In the genomic region with DNA sequence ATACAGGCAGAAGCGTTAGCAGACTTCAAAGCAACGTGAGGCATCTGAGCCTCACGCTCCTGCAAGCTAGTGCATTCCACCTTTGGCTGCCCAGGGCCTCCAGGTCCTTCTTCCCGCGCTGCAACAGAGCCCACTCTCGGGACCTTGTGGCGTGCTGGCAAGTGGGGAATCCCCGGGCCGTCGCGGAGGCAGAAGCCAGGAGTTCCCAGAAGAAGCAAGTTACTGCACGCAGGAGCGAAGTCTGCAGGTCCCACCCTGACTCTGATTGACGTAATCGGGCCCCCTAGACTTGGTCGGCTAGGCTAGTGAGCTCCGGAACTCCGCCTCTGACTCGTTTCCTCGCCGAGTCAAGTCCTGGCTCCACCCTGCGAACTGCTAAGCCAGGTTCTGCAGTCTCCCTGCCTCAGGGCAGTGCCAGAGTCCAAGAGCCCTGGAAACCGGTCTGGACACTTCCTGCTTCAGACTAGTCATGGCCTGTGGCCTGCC, we compare ENCODE assay signal across 7 mouse cellular contexts. TPM values are rescaled to one million over a fixed set of nuclear protein-coding genes. Genes with fewer than 3 reads are reported as not detected.
DNase-seq lines count a peak whose midpoint lies in the region; ATAC-seq and TF ChIP-seq lines count a peak whose summit lies in the region.

No protein-coding gene starts in this region.

- peak overlapping the region; percentile 89 for H3K4me2 ChIP-seq in lung, embryonic 15.5 days

- 0 out of 2 replicates have a peak, but pooled peaks have one; percentile 36 for TF ChIP-seq POLR2A in cortical plate, adult 2 months (IDR thresholded peaks at IDR 0.05; ENCODE audit: extremely low read depth, insufficient read depth, low read length)

- ATAC-seq in lung, embryonic 15.5 days (ENCODE audit: borderline replicate concordance, extremely low read depth, low FRiP score, low TSS enrichment), result peak; percentile 74
- peak; percentile 47; the same call in 1 of the 2 replicates for ATAC-seq in neutrophil, adult 5-6 weeks (ENCODE audit: extremely low read depth, insufficient number of reproducible peaks, low FRiP score, poor library complexity, severe bottlenecking)

- no peaks in the 10 kb centered on the region for H3K27me3 ChIP-seq in lung, embryonic 15.5 days

- no peak for TF ChIP-seq CTCF in cortical plate, adult 2 months (IDR thresholded peaks at IDR 0.05; ENCODE audit: extremely low read depth, insufficient read depth, low read length)

- under 1% methylated on average over 23 of the region's 23 CpGs for WGBS in lung, embryonic 15.5 days

- no peaks in the 10 kb centered on the region for H3K4me1 ChIP-seq in cortical plate, adult 2 months (ENCODE audit: control insufficient read depth, insufficient read depth, low read length)
- H3K4me1 ChIP-seq in lung, embryonic 15.5 days, result peaks cover 62% of the 10 kb centered on the region

- peak overlapping the region; percentile 87 for H3K27ac ChIP-seq in cortical plate, adult 2 months (ENCODE audit: insufficient read depth, low read length)
- peak overlapping the region; percentile 99 for H3K27ac ChIP-seq in lung, embryonic 15.5 days

- H3K9me3 ChIP-seq in lung, embryonic 15.5 days, result no peaks in the 10 kb centered on the region

- H3K4me3 ChIP-seq in cortical plate, adult 2 months (ENCODE audit: insufficient read depth, low read length), result peak overlapping the region; percentile 24; the same call in 1 of the 2 replicates
- H3K4me3 ChIP-seq in lung, embryonic 15.5 days, result peak overlapping the region; percentile 47

- H3K9ac ChIP-seq in lung, embryonic 15.5 days, result peak overlapping the region; percentile 64

- peak; percentile 92 for DNase-seq in ZHBTc4 (ENCODE audit: low read depth, low spot score)
- DNase-seq in heart, adult 11 months, result peak; percentile 99
- DNase-seq in kidney, adult 11 months, result peak; percentile 94
- DNase-seq in urinary bladder, postnatal 25 days (ENCODE audit: low spot score), result peak; percentile 62

- H3K36me3 ChIP-seq in lung, embryonic 15.5 days, result no peaks in the 10 kb centered on the region

RNA-seq across cellular contexts. Expression of a gene that starts 6.0 kb away (rescaled TPM):
- polyA plus RNA-seq in cortical plate, adult 2 months (2012; rRNA removed), result 9.6 and 13.4 TPM in 2 replicates
- 91.2 and 92.0 TPM in 2 replicates for polyA plus RNA-seq in lung, embryonic 15.5 days (2015; fragmentation: Nextera tagmentation; extraction: Ambion mirVana)
- 115 and 124 TPM in 2 replicates for total RNA-seq in neutrophil, adult 5-6 weeks (2017)

RNA-seq across cellular contexts. Expression of a gene that starts 29.4 kb away (rescaled TPM):
- 145 and 185 TPM in 2 replicates for polyA plus RNA-seq in cortical plate, adult 2 months (2012; rRNA removed)
- 57.5 and 58.4 TPM in 2 replicates for polyA plus RNA-seq in lung, embryonic 15.5 days (2015; fragmentation: Nextera tagmentation; extraction: Ambion mirVana)
- 83.2 and 89.7 TPM in 2 replicates for total RNA-seq in neutrophil, adult 5-6 weeks (2017)

RNA-seq across cellular contexts. Expression of a gene that starts 31.0 kb away (rescaled TPM):
- 86.5 and 86.7 TPM in 2 replicates for polyA plus RNA-seq in cortical plate, adult 2 months (2012; rRNA removed)
- polyA plus RNA-seq in lung, embryonic 15.5 days (2015; fragmentation: Nextera tagmentation; extraction: Ambion mirVana), result 20.2 and 21.6 TPM in 2 replicates
- total RNA-seq in neutrophil, adult 5-6 weeks (2017), result 30.2 and 33.9 TPM in 2 replicates

RNA-seq across cellular contexts. Expression of a gene that starts 44.6 kb away (rescaled TPM):
- polyA plus RNA-seq in cortical plate, adult 2 months (2012; rRNA removed), result 3.3 and 3.4 TPM in 2 replicates
- 11.9 and 12.1 TPM in 2 replicates for polyA plus RNA-seq in lung, embryonic 15.5 days (2015; fragmentation: Nextera tagmentation; extraction: Ambion mirVana)
- 54.5 and 59.7 TPM in 2 replicates for total RNA-seq in neutrophil, adult 5-6 weeks (2017)

Comparison
In these comparisons a context has a peak if more than half of its experiments do, and no peak if none do; other contexts are left out.
1. Peak in every context shown above with its lines: DNase-seq, ATAC-seq, H3K4me3 ChIP-seq and H3K27ac ChIP-seq.